Mouse (Mus musculus) MEL (cell line): Measurements from ENCODE around the gene Sec14l4. TPM values are rescaled to one million over a fixed set of nuclear protein-coding genes. Genes with fewer than 3 reads are reported as not detected.

ENCODE experiments used
- DNase-seq: peaks from one replicate; pipeline ENCODE4 v3.0.0; 2011; ENCODE audit warnings: low read depth, low spot score
- H3K27ac ChIP-seq: 2 replicates; pipeline ENCODE4 v1.5.1; 2012; ENCODE audit warnings: low read depth, mild to moderate bottlenecking, control low read depth, low read length, moderate library complexity; ENCODE audit not compliant: control insufficient read depth
- H3K27me3 ChIP-seq, 2 experiments: fragments of 150-350 bp in 1 of 2; sonication (generic) in 1 of 2; 2 replicates each; pipeline ENCODE4 v1.6.1; 2012; ENCODE audit warnings: low read length in 2 of 2, mild to moderate bottlenecking in 2 of 2, improper control_type of control experiment in 1 of 2, moderate library complexity in 1 of 2; ENCODE audit not compliant: insufficient read depth in 2 of 2, control insufficient read depth in 1 of 2
- H3K36me3 ChIP-seq, 2 experiments: 2 replicates each; pipeline ENCODE4 v1.6.1; 2012 to 2014; ENCODE audit warnings: low read length in 2 of 2, improper control_type of control experiment in 1 of 2, inconsistent platforms in 1 of 2, mild to moderate bottlenecking in 1 of 2; ENCODE audit not compliant: insufficient read depth in 2 of 2, control insufficient read depth in 1 of 2
- H3K4me1 ChIP-seq, 2 experiments: fragments of 150-350 bp in 1 of 2; sonication (generic) in 1 of 2; 2 replicates each; pipeline ENCODE4 v1.6.1; 2012; ENCODE audit warnings: low read length in 2 of 2, improper control_type of control experiment in 1 of 2, mild to moderate bottlenecking in 1 of 2; ENCODE audit not compliant: insufficient read depth in 2 of 2, control insufficient read depth in 1 of 2
- H3K4me3 ChIP-seq, 2 experiments: fragments of 150-350 bp in 1 of 2; sonication (generic) in 1 of 2; 2 replicates each; pipeline ENCODE4 v1.5.1; 2012; ENCODE audit warnings: low read depth in 2 of 2, low read length in 2 of 2, mild to moderate bottlenecking in 2 of 2, moderate library complexity in 2 of 2, control low read depth in 1 of 2, improper control_type of control experiment in 1 of 2; ENCODE audit not compliant: control insufficient read depth in 1 of 2, insufficient read depth in 1 of 2
- H3K79me2 ChIP-seq: 2 replicates; pipeline ENCODE4 v1.6.1; 2012; ENCODE audit warnings: mild to moderate bottlenecking, low read length, moderate library complexity; ENCODE audit not compliant: control insufficient read depth, poor library complexity, insufficient read depth
- H3K9ac ChIP-seq: 2 replicates; pipeline ENCODE4 v1.6.1; 2012; ENCODE audit warnings: low read depth, mild to moderate bottlenecking, control low read depth, low read length, moderate library complexity; ENCODE audit not compliant: control insufficient read depth, poor library complexity, severe bottlenecking
- H3K9me3 ChIP-seq: fragments of 150-350 bp; sonication (generic); replicated peaks from 2 replicates; pipeline ENCODE4 v1.6.1; 2012; ENCODE audit warnings: mild to moderate bottlenecking, low read length, improper control_type of control experiment, moderate library complexity; ENCODE audit not compliant: insufficient read depth
- CHD2 ChIP-seq: IDR thresholded peaks from 2 replicates; pipeline ENCODE4 v1.6.1; 2011; ENCODE audit warnings: low read length, improper control_type of control experiment
- CTCF ChIP-seq, 3 experiments: IDR thresholded peaks in 2 of 3; conservative IDR thresholded peaks in 1 of 3; 2 replicates each; pipeline ENCODE4 v1.5.1; 2011 to 2012; ENCODE audit warnings: low read length in 3 of 3, low read depth in 2 of 3, mild to moderate bottlenecking in 2 of 3, improper control_type of control experiment in 1 of 3, inconsistent platforms in 1 of 3, mixed read lengths in 1 of 3, moderate library complexity in 1 of 3; ENCODE audit not compliant: control insufficient read depth in 1 of 3, insufficient read depth in 1 of 3, poor library complexity in 1 of 3, severe bottlenecking in 1 of 3
- ELF1 ChIP-seq: IDR thresholded peaks from 2 replicates; pipeline ENCODE4 v1.6.1; 2014; ENCODE audit warnings: low read depth, mild to moderate bottlenecking, inconsistent platforms, low read length, improper control_type of control experiment, moderate library complexity
- GABPA ChIP-seq: IDR thresholded peaks from 2 replicates; pipeline ENCODE4 v1.6.1; 2012; ENCODE audit warnings: low read depth, mild to moderate bottlenecking, inconsistent platforms, low read length, improper control_type of control experiment, moderate library complexity
- GATA1 ChIP-seq: IDR thresholded peaks from 2 replicates; pipeline ENCODE4 v1.6.1; 2011; ENCODE audit warnings: low read depth, low read length, improper control_type of control experiment
- JUND ChIP-seq: IDR thresholded peaks from 2 replicates; pipeline ENCODE4 v1.6.1; 2011; ENCODE audit warnings: low read depth, mild to moderate bottlenecking, improper control_type of control experiment, low read length
- KAT2A ChIP-seq: conservative IDR thresholded peaks from 2 replicates; pipeline ENCODE4 v1.6.1; 2012; ENCODE audit warnings: low read depth, low read length, improper control_type of control experiment, inconsistent platforms
- MAFK ChIP-seq: IDR thresholded peaks from 2 replicates; pipeline ENCODE4 v1.6.1; 2011; ENCODE audit warnings: low read depth, mild to moderate bottlenecking, low read length, improper control_type of control experiment, borderline replicate concordance
- MAZ ChIP-seq: IDR thresholded peaks from 2 replicates; pipeline ENCODE4 v1.6.1; 2012; ENCODE audit warnings: low read depth, mild to moderate bottlenecking, inconsistent platforms, low read length, improper control_type of control experiment
- MEF2A ChIP-seq: IDR thresholded peaks from 2 replicates; pipeline ENCODE4 v1.6.1; 2014; ENCODE audit warnings: low read depth, mild to moderate bottlenecking, inconsistent platforms, low read length, improper control_type of control experiment; ENCODE audit not compliant: poor library complexity, insufficient replicate concordance, severe bottlenecking; ENCODE audit errors: extremely low read depth
- MXI1 ChIP-seq: IDR thresholded peaks from 2 replicates; pipeline ENCODE4 v1.6.1; 2011; ENCODE audit warnings: mild to moderate bottlenecking, low read depth, low read length, improper control_type of control experiment
- MYB ChIP-seq: IDR thresholded peaks from 2 replicates; pipeline ENCODE4 v1.6.1; 2011; ENCODE audit warnings: mild to moderate bottlenecking, low read depth, low read length, improper control_type of control experiment
- NELFE ChIP-seq: IDR thresholded peaks from 2 replicates; pipeline ENCODE4 v1.6.1; 2011; ENCODE audit warnings: low read depth, low read length, improper control_type of control experiment
- POLR2A ChIP-seq, 2 experiments: IDR thresholded peaks; 2 replicates each; pipeline ENCODE4 v1.6.1; 2011 to 2012; ENCODE audit warnings: low read length in 2 of 2, mild to moderate bottlenecking in 2 of 2, control low read depth in 1 of 2, improper control_type of control experiment in 1 of 2, low read depth in 1 of 2, moderate library complexity in 1 of 2; ENCODE audit not compliant: control insufficient read depth in 1 of 2, insufficient read depth in 1 of 2, poor library complexity in 1 of 2
- POLR2AphosphoS2 ChIP-seq: IDR thresholded peaks from 2 replicates; pipeline ENCODE4 v1.6.1; 2011; ENCODE audit warnings: low read length, improper control_type of control experiment
- SIN3A ChIP-seq: IDR thresholded peaks from 2 replicates; pipeline ENCODE4 v1.6.1; 2012; ENCODE audit warnings: low read length, improper control_type of control experiment, inconsistent platforms
- TAL1 ChIP-seq: IDR thresholded peaks from 2 replicates; pipeline ENCODE4 v1.6.1; 2012; ENCODE audit warnings: mild to moderate bottlenecking, inconsistent platforms, low read length, moderate library complexity, mixed read lengths
- TCF12 ChIP-seq: IDR thresholded peaks from 2 replicates; pipeline ENCODE4 v1.6.1; 2014; ENCODE audit warnings: low read depth, mild to moderate bottlenecking, inconsistent platforms, low read length, improper control_type of control experiment, moderate library complexity
- USF2 ChIP-seq, 2 experiments: IDR thresholded peaks; 2 replicates each; pipeline ENCODE4 v1.6.1; 2011 to 2012; ENCODE audit warnings: improper control_type of control experiment in 2 of 2, low read length in 2 of 2, borderline replicate concordance in 1 of 2, inconsistent platforms in 1 of 2, low read depth in 1 of 2, mild to moderate bottlenecking in 1 of 2; ENCODE audit not compliant: insufficient read depth in 1 of 2
- ZNF384 ChIP-seq: IDR thresholded peaks from 2 replicates; pipeline ENCODE4 v1.6.1; 2012; ENCODE audit warnings: low read depth, mild to moderate bottlenecking, inconsistent platforms, low read length, improper control_type of control experiment
- polyA plus RNA-seq, 2 experiments: library from polyadenylated mRNA; stranded (reverse) in 1 of 2; unstranded in 1 of 2; fragments of >175 nt in 1 of 2; fragments of >200 nt in 1 of 2; gene quantifications; 2 replicates each; pipeline versions ENCODE4 v1.2.1 to v1.2.4; 2012; ENCODE audit warnings: low replicate concordance in 2 of 2, low read depth in 1 of 2; ENCODE audit not compliant: insufficient read length in 2 of 2, insufficient read depth in 1 of 2, missing spikeins in 1 of 2
- total RNA-seq: library from RNA; depleted of rRNA; stranded (reverse); fragments of 300-350 nt; gene quantifications from 2 replicates; pipeline ENCODE4 v1.2.3, GENCODE M21; 2012

The Sec14l4 gene
- total and polyA plus RNA-seq, 3 experiments = not detected

GRCm38 (mm10) chr11:4062523-4062922 is 31.3 kb downstream of the Sec14l4 start:
- Histone ChIP-seq H3K27me3 (peaks cover 17 to 22% of the 10 kb centered on the region in 2 experiments), H3K4me1 (no peaks in the 10 kb centered on the region), H3K27ac (no peak overlapping the region), H3K9ac (no peak overlapping the region), H3K9me3 (no peaks in the 10 kb centered on the region), H3K4me3 (no peak overlapping the region), H3K36me3 (no peaks in the 10 kb centered on the region), H3K79me2 (no peaks in the 10 kb centered on the region)
- no peak for DNase-seq
- TF ChIP-seq MAZ (no peak), JUND (no peak)

- TF ChIP-seq POLR2AphosphoS2 (no peak), CHD2 (no peak), POLR2A (IDR thresholded peaks at IDR 0.05; ENCODE audit: control insufficient read depth in 1 of 2, insufficient read depth in 1 of 2, low read depth in 1 of 2, low read length in 2 of 2, poor library complexity in 1 of 2) (no peak), GATA1 (no peak), CTCF (IDR thresholded peaks at IDR 0.05 in 2 of 3, conservative IDR thresholded peaks at IDR 0.05 in 1 of 3; ENCODE audit: control insufficient read depth in 1 of 3, insufficient read depth in 1 of 3, low read depth in 2 of 3, low read length in 3 of 3, poor library complexity in 1 of 3, severe bottlenecking in 1 of 3) (no peak), KAT2A (no peak), ELF1 (no peak), MYB (no peak), SIN3A (no peak), TCF12 (no peak), MAFK (no peak), MXI1 (no peak), ZNF384 (no peak), NELFE (no peak), TAL1 (no peak), USF2 (IDR thresholded peaks at IDR 0.05; ENCODE audit: borderline replicate concordance in 1 of 2, insufficient read depth in 1 of 2, low read depth in 1 of 2, low read length in 2 of 2) (no peak), GABPA (no peak), MEF2A (no peak)
- Histone ChIP-seq H3K79me2 (no peaks in the 10 kb centered on the region), H3K4me1 (no peaks in the 10 kb centered on the region), H3K27ac (no peak overlapping the region), H3K9ac (no peak overlapping the region), H3K4me3 (no peak overlapping the region), H3K9me3 (no peaks in the 10 kb centered on the region), H3K36me3 (no peaks in the 10 kb centered on the region), H3K27me3 (peaks cover 17 to 22% of the 10 kb centered on the region in 2 experiments)
- DNase-seq = no peak
Measured at GRCm38 (mm10) chr11:4062981-4063380, 31.7 kb downstream of the Sec14l4 start.
